Mouse (Mus musculus): ENCODE measurements around the gene Inmt. TPM values are rescaled to one million over a fixed set of nuclear protein-coding genes. Genes with fewer than 3 reads are reported as not detected.

Inmt gene
- polyA plus RNA-seq, 1 experiment from 2014 or later: not detected

Other genes starting within 250 kb of the Inmt start
- gene Nod1, start 202.4 kb downstream of the Inmt start, polyA plus RNA-seq (2015; fragmentation: Nextera tagmentation; extraction: Ambion mirVana): 1.8 and 1.9 TPM in 2 replicates
- gene Ggct, start 182.1 kb downstream of the Inmt start, polyA plus RNA-seq (2015; fragmentation: Nextera tagmentation; extraction: Ambion mirVana): 13.3 and 15.5 TPM in 2 replicates
- gene Gars, start 137.0 kb downstream of the Inmt start, polyA plus RNA-seq (2015; fragmentation: Nextera tagmentation; extraction: Ambion mirVana): 218 and 219 TPM in 2 replicates
- gene Crhr2, start 42.0 kb downstream of the Inmt start, polyA plus RNA-seq (2015; fragmentation: Nextera tagmentation; extraction: Ambion mirVana): 0.60 and 0.65 TPM in 2 replicates
- 14.9 and 17.4 TPM in 2 replicates for gene Mindy4, start 28.3 kb upstream of the Inmt start, polyA plus RNA-seq (2015; fragmentation: Nextera tagmentation; extraction: Ambion mirVana)
- 5.8 and 12.2 TPM in 2 replicates for gene Aqp1, start 161.4 kb upstream of the Inmt start, polyA plus RNA-seq (2015; fragmentation: Nextera tagmentation; extraction: Ambion mirVana)
- gene Ghrhr, start 201.3 kb upstream of the Inmt start, polyA plus RNA-seq (2015; fragmentation: Nextera tagmentation; extraction: Ambion mirVana): not detected in 2 replicates